Mouse (Mus musculus): Measurements from ENCODE around the gene Cytip.
A peak's percentile ranks its signal among the peaks of the same experiment; 100 is the strongest.

Gene Cytip

DNA sequence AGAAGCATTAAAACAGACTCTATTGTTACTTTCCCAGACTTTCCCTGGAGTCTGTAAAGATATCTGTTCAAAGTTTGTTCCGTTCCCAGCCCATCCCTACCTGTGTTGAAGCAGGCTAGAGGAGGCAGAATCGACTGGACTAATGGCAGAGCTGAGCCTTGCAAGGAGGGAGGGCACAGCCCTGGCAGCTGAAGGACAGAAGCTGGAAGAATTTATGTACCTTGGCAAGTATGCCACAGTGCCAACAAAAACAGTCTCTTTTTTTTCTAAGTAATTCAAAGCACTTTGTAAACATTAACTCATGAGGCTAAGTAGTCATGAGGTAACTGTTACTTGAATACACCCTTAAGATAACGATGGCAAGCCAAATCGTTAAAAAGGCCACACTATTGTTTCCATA is at the start of gene Cytip:
Gene Cytip, minus strand, starts transcription at position 187 of the 400 bp plus-strand sequence.
- no peak for DNase-seq

DNA sequence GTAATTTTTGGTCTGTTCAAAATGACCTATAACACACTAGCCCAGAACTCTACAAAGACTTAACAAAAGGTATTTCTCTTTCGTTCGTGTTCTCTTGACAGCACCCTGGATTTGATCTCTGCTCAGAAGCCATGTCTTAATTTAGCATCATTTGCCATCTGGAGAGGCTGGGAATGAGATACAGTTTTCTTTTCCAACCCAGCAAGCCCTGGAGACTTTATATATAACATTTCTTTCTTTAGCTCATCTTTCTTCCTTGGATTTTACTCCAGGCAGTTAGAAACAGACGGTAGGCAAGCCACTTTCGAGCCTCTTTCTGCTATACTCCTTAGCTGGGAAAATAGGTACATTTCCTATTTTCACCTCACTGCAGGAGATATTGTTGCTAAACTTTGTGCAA is 45.3 kb upstream of the Cytip start:
- peak; percentile 60 for DNase-seq

DNA sequence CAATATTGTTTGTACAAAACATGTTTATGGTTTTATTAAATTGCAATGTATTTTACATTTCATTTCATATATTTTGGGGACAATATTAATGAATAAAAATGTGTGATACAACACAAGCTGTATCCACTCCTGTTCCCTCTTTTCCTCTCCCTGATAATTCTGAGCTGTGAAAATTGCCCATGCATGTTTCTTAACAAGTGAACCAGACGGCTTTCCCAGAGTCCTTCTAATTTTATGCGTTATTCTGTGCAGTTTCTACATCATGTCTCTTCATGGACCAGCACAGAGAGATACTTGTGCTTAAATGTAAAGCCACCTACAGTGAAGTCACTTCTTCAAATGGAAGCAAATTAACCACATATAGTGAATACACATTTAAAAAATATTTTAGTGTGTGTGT is 42.2 kb upstream of the Cytip start:
- DNase-seq, result no peak

DNA sequence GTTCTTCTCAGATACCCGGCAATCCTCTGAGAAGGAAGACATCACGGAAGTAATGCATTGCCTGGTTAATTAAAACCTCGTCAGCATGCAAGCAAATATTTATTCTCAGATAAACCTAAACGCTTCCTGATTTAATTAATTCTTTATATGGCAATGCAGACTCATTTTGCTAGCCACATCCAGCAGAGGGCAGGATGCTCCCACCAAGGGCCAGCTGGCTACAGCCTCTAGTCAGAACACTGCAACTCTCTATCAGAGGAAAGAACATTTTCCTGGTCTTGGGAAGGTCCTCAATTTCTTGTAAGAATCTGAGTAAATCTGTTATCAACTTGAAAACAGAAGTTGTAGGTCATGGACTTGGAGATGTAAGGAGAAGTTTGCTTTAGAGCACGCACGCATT is 4.1 kb upstream of the Cytip start:
- DNase-seq, result peak; percentile 75

DNA sequence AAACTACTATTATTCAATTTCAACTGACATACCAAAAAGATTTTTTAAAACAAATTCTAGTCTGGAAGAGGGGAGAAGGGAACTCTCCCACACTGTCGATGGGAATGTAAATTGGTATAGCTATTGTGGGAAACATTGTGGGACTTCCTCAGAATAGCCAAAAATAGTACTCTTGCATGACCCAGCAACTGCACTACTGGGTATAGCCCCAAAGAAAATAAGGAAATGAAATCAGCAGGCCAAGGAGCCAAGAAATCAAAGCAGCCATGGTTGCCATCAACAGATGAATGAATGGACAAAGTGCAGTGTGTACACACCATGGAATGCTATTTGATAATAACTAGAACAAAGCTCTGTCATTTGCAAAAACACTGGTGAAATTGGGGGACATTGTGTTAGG is 1.5 kb upstream of the Cytip start:
- no peak for DNase-seq

DNA sequence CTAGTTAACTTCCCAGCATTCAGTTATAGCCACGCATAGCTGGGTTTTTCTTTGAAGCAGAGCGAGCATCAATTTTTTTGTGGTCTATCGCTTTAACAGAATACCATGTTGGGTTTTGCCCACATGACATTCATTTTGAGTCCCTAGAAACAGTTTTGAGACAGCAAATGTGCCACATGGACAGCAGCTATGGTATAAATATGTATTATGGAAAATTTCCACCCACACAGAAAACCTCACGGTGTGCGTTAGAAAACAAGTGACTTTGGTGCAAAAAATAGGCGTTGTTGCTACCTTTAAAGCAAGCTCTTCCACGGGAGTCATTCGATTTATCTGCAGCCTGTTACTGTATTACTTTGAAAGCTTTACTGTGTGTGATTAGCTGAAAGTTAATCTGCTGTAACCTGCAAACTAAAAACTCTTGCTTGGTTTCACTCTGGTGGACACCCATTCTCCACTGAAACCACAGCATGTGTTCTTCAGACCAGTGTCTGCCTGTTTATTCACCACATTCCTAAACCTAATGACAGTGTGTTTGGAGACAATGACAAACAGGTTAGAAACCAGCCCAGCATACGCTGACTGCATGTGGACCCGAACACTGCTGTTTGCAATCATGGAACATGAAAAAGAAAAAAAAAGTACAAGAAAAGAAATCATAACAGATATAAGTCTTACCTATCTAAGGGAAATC is 763 bp downstream of the Cytip start:
- DNase-seq, result peak; percentile 15

DNA sequence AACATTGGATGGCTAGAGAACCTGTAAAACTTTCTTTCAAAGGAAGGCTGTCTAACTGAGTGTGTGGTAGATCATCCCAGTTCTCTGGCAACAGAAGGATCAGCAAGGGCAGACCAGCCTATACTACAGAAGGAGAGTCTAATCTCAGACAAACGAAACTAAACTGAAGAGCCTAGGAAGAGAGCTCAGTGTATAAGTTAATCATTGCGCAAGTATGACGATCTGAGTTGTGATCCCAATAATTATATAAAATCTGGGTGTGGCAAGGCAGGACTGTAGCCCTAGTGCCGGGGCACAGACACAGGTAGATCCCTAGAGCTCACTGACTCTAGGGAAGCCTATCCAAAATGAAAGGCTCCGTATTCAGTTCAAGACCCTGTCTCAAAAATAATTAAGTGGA is 3.2 kb downstream of the Cytip start:
- no peak for DNase-seq

DNA sequence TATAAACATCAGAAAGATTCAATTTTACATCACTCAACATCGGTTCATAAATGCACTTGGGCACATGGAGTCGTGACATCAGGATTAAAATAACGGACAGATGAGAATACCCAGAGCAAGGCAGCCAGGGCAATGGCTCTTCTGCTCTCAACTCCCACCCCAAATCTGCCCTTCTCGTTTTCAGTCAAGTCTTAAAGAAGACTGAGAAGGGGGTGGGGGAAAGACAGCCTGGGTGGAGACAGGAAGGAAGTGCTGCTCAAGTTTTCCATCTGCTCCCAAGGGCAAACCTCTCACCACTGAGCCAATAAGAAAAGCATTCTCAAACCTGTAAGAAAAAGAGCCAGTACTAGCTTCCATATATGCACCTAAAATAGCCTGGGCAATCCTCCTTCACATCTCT is 5.8 kb downstream of the Cytip start:
- DNase-seq, result no peak

DNA sequence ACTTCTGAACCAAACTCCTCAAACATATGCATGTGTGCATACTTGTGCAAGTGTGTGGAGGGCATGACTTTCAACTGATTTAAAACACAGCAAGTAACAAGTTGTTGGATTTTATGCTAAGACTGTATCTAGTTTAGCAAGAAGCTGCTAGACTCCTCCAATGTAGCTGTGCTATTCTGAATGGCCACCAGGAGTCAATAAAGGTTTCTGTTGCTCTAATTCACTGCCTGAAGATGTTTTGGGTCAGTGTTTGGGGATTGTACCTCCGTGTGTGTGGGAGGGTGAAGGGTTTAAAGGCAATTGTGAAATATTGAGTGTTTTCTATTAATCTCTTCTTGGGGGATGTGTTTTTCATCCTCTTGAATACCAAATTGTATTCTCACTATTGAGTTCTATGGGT is 6.4 kb downstream of the Cytip start:
- no peak for DNase-seq

DNA sequence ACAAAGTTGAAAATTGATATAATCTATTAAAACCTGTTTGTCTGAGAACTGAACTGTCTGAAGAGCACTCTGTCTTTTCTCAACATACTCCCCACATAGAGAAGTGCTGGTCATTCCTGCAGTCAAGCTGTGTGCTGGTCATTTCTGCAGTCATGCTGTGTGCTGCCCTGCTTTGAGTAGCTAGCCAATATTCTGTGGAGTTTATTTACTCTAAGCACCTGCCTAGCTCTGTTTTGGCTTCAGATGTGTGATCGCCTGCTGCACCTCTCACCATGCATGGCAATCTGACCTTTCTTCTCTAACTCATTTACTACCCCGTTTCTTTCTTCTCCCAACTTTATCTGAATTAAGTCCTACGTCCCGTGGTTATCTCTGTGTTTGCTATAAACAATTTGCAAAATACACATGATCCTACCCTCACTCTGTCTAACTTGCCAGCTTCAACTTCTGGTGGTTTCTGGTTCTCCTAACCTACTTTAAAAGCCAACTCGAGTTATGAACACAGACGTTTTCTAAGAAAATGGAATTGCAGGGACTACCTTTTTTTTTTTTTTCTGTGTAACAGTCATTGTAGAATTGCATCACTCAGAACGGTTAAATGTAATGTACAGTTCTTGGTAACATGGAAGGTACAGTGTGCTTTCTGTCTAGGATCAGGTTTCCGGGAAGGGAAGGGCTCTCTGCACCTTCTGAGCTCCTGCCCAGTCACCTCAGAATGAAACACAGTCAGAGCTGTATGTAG is 7.9 kb downstream of the Cytip start:
- DNase-seq, result no peak

DNA sequence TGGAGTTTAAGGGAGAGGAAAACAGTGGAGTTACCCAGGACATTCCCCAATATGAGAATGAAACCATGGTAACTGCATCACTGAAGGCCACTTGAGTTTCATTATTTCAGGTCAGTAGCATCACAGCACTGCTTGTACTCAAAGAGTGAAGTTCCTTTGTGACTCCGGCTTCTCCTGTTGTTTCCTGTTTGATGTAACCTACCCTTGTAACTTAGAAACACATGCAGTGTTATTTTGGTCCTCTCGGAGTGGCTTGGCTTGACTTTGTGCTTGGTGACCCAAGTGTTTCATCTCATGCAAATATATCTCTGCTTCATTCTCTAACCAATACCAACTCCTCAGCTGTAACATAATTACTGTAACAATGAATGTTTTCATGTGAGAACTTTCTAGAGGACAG is 11.1 kb downstream of the Cytip start:
- DNase-seq, result no peak

DNA sequence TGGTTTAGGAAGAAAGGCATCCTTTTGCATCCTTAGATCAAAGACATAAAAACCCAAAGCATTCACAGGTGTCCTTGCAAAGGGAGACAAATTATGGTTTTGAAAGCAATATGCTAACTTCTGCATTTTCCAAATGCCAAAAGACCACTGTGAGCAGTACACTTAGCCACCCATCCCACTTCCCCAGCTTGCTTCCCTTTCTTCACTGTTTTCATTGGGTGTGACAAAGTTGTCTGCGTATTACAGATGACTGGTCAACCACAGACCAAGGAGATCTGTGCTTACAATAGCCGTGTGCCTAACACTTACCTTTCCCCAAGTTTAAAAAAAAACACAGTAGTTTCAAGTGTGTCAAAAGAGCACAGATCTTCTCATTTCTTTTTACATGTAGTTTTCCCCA is 11.7 kb downstream of the Cytip start:
- no peak for DNase-seq

DNA sequence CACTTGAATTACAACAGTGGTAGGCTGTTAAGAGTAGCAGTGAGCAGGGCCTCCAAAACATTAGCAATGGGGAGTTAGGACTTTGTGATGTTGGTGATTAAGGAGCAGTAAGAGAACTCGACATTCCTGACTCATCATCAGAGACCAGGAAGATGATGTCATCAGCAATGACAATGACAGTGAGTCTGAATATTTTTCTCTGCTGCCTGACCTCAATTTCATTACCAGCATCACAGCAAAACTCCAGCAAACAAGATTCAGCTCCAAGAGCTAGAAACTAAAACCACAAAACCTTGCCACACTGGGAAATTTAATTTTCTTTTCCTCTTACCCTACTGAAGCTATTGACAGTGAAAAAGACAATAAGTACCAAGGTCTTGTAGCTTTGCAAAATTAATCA is 14.6 kb downstream of the Cytip start:
- no peak for DNase-seq

DNA sequence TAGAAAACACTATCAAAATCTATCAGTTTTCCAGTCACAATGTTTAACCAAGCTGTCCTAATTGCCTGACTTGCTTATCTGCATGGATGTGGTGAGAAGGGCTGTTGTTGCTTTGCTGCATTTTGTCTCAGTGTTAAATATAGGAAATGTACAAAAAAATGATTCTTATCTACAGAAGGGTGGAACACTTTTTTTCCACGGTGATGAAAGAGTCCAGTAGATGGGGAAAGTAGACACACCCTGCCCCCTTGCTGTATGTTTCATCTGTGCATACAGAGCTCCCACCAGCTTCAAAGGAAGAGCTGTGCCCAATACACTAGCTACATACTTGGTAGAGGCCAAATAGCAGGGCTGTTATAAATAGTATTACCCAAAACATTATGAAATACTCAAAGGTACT is 16.3 kb downstream of the Cytip start:
- no peak for DNase-seq

DNA sequence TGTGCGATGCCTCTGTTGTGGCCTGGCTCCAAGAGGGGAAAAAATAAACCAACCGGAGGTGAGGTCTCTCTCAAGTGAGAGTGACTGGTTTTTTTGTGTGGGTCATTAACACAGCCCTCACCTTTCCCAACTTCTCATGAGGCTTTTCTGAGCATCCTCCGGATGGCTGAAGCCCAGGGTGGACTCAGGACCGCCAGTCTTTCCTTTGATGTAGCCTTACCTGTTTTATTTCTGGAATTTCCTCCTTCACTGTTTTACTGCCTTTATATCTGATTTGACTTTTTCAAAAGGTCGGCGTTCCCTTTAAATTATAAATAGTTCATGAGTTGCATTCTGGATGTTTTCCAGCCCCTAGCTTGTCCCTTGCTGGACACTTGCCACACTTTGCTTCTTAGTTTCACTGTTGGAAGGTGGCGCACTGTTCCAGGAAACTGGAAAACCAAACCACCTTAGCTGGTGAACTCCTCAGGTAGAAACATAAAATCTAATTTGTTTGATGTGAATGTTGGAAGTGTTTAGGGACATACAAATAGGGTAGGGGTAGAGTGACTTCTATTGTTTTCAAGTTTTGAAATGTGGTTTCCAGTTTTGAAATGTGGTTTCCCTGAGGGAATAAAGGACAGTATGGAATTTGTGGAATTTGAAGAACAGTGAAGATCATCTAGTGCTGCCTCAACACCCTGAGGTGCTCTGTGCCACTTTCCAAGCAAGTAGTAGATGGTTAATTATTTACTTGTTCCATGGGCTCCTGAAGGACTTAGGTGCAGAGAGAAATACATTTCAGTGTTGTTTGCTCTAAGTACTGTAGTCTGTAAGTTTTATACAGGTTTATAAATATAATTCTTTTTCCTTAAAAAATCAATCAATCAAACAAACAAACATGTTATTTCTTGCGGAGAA is 19.7 kb downstream of the Cytip start:
- DNase-seq, result no peak

DNA sequence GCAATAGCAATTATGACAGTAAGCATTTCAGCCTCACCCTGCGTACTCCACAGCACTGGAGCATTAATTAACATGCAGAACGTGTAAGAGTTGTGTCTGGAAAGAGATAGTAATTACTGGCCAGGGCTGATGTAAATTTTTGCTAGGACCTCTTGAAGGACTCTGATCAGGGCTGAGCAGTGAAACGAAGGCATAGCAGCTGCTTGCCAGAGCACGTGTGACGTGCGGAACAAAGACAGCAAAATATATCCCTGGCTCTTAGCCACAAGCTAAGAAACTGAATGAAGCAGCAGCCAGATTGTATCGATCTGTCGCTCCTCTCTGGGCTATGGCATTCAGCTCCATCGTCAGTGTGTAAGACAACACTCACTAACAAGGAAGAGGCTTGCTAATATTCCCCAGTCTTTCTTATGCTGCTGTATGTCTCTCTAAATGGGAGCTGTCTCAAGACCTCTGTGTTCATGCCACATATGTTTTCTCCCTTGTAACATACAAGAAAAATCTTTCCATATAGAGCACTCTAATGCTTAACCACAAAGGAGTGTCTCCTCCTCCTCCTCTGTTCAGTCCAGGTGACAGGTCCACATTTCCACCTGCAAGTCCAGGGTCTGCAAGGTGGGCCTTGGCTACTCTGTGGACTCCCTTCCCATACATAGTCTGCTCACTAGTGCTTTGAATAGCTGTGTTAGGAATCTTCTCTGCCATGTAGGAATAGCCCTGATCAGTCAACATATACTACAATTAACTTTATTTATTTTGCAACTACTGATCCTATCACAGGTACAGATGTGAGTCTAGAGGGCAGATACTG is 20.7 kb downstream of the Cytip start:
- DNase-seq, result no peak

DNA sequence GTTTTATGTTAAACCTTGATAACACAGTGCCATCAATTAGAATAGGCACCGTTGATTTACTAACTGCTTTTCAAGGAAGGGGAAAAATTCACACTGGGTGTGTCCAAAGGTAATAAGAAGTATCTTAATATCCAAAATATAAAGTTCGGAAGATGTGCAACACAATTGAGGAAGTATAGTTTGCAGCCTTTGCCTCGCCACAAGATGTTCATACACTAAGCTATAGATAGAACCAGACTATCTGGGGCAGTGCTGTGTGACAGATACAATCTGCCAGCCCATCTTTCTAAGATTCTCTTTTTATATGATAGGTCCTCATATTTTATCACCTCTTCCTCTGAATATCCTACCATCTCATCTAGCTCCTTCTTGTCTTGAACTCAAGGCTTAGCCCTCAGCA is 22.4 kb downstream of the Cytip start:
- DNase-seq, result no peak

DNA sequence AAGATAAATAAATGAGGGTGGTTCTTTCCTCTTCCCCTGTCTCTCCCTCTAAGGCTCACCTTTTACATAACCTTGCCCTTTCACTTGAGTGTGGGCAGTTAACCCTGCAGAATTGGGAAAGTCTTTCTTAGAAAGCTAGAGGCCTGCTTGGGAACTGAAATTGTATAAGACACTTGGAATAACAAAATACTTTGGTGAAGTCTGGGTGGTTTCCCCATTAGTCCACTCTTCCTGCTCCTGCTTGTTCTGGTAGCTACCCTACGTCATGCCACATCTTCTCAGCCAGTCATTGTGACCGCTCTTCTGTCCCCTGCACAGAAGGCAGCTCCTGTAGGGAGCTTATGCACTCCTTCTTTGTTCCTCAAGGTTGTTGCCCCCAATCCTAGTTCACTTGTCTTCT is 26.2 kb downstream of the Cytip start:
- DNase-seq, result no peak

DNA sequence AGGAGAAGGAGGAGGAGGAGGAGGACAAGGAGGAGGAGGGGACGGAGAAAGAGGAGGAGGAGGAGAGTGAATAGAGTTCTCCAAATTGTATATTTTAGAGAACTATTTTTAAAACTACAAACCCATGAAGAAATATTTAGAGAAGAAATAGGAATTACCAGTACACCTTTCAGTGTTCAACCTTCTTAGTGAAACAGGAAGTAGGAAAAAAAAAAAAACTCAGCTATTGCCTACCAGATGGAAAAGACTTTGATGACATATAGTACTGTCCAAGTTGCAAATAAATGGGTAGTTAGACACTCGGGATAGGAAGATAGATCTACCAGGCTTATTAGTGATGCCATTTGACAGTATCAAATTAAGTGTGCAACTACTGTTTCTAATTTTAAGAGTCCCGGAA is 27.7 kb downstream of the Cytip start:
- DNase-seq, result no peak

DNA sequence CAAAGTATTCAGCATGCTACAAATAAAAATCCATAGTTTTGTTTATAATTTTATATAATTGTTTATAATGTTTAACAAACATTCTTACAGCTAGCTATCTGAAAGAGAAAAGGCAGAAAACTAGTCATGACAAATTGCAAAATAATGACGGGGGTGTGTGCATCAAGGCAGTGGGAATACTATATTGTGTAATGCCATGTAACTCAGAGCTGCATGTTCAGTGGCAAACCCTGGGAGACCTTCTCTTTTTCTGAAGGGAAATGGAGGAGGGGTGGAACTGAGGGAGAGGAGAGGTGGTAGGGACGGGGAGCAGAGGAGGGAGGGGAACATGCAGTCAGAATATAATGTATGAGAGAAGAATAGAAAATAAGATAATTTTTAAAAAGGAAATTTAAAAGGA is 28.6 kb downstream of the Cytip start:
- DNase-seq, result no peak

DNA sequence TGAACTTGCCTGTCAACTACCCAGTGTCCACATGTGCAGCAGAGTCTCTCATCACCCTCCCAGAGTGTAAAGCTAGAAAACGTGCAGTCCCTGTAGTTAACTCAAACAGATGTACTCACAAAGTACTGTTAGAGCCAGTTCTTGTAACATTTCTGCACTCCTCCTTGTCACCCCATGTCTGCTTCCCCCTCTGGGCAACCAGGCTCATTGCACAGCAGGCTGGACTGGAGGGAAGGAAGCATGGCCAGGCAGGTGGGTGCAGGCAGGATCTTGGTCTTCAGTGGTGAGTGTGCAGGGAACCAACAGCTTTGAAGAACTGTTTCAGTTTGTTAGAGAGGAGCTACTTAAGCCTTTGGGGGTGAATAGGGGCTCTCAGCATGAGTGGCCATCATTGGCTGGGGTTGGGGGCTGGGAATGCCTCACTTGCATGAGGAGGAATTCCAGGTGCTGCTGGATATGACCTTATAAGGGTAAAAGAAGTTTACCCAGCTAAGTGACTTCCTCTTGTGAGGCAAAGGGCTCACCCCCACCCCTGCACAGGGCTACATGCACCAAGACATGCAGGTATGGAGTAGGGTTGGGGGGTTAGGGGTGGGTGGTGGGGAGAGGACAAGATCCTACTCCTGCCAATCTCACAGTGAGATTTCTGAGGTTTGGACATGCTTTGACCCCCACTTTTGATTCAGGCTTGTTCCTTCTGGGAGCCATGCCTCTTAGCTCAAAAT is 31.7 kb downstream of the Cytip start:
- DNase-seq, result no peak

DNA sequence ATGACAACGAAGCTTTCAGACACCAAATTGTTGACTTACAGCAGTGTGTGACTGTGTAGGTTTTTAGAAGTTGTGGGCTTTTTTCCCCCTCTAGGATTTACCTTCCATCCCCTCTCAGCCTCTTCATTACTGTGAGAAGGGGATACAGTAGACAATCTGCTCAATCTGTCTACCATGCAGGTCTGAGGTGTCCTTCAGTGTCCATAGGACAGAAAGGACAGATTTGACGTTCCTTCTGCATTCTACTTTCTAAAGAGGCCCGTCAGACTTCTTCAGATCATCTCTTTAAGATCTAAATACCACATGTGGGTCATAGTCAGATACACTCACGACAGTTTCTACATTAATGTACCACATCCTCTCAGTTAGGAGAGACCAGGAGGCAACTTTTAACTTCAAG is 33.5 kb downstream of the Cytip start:
- no peak for DNase-seq

Data from right cerebral cortex, adult 18-20 months (tissue).